Mouse (Mus musculus): Measurements from ENCODE around the gene Cpne4. TPM values are rescaled to one million over a fixed set of nuclear protein-coding genes. Genes with fewer than 3 reads are reported as not detected.

The Cpne4 gene
- polyA plus RNA-seq, 1 experiment from 2014 or later: not detected

- Histone ChIP-seq H3K9ac (ENCODE audit: low read depth, low read length) (no peak overlapping the region), H3K4me3 (ENCODE audit: low read length) (no peak overlapping the region), H3K4me2 (replicated peaks; ENCODE audit: low read depth, low read length) (no peak overlapping the region), H3K27me3 (ENCODE audit: control insufficient read depth, insufficient read depth, low read length) (no peaks in the 10 kb centered on the region), H3K27ac (ENCODE audit: low read depth, low read length) (no peak overlapping the region), H3K36me3 (ENCODE audit: control insufficient read depth, insufficient read depth, low read length) (no peaks in the 10 kb centered on the region), H3K9me3 (ENCODE audit: control insufficient read depth, low read length) (no peaks in the 10 kb centered on the region), H3K4me1 (ENCODE audit: control insufficient read depth, insufficient read depth, low read length) (no peaks in the 10 kb centered on the region)
- ATAC-seq (ENCODE audit: low FRiP score, low TSS enrichment): no peak
- WGBS: 69% methylated on average over 3 of the region's 3 CpGs
Measured at GRCm38 (mm10) chr9:104874157-104874556, 327.1 kb downstream of the Cpne4 start.

- Histone ChIP-seq H3K27me3 (ENCODE audit: control insufficient read depth, insufficient read depth, low read length) (no peaks in the 10 kb centered on the region), H3K4me2 (replicated peaks; ENCODE audit: low read depth, low read length) (no peak overlapping the region), H3K9ac (ENCODE audit: low read depth, low read length) (no peak overlapping the region), H3K9me3 (ENCODE audit: control insufficient read depth, low read length) (no peaks in the 10 kb centered on the region), H3K4me1 (ENCODE audit: control insufficient read depth, insufficient read depth, low read length) (no peaks in the 10 kb centered on the region), H3K36me3 (ENCODE audit: control insufficient read depth, insufficient read depth, low read length) (no peaks in the 10 kb centered on the region), H3K27ac (ENCODE audit: low read depth, low read length) (no peak overlapping the region), H3K4me3 (ENCODE audit: low read length) (no peak overlapping the region)
- no peak for ATAC-seq (ENCODE audit: low FRiP score, low TSS enrichment)
- WGBS: 73% methylated on average over 3 of the region's 3 CpGs
Measured at GRCm38 (mm10) chr9:104877014-104877413, 329.9 kb downstream of the Cpne4 start.

- Histone ChIP-seq H3K9me3 (ENCODE audit: control insufficient read depth, low read length) (no peaks in the 10 kb centered on the region), H3K27me3 (ENCODE audit: control insufficient read depth, insufficient read depth, low read length) (no peaks in the 10 kb centered on the region), H3K4me3 (ENCODE audit: low read length) (no peak overlapping the region), H3K4me2 (replicated peaks; ENCODE audit: low read depth, low read length) (no peak overlapping the region), H3K9ac (ENCODE audit: low read depth, low read length) (no peak overlapping the region), H3K36me3 (ENCODE audit: control insufficient read depth, insufficient read depth, low read length) (no peaks in the 10 kb centered on the region), H3K27ac (ENCODE audit: low read depth, low read length) (no peak overlapping the region), H3K4me1 (ENCODE audit: control insufficient read depth, insufficient read depth, low read length) (no peaks in the 10 kb centered on the region)
- 87% methylated on average over 6 of the region's 6 CpGs for WGBS
- ATAC-seq (ENCODE audit: low FRiP score, low TSS enrichment): no peak
Measured at GRCm38 (mm10) chr9:104878558-104878957, 331.5 kb downstream of the Cpne4 start.

- Histone ChIP-seq H3K27me3 (ENCODE audit: control insufficient read depth, insufficient read depth, low read length) (no peaks in the 10 kb centered on the region), H3K4me1 (ENCODE audit: control insufficient read depth, insufficient read depth, low read length) (no peaks in the 10 kb centered on the region), H3K4me3 (ENCODE audit: low read length) (no peak overlapping the region), H3K4me2 (replicated peaks; ENCODE audit: low read depth, low read length) (no peak overlapping the region), H3K9ac (ENCODE audit: low read depth, low read length) (no peak overlapping the region), H3K36me3 (ENCODE audit: control insufficient read depth, insufficient read depth, low read length) (no peaks in the 10 kb centered on the region), H3K27ac (ENCODE audit: low read depth, low read length) (no peak overlapping the region), H3K9me3 (ENCODE audit: control insufficient read depth, low read length) (no peaks in the 10 kb centered on the region)
- ATAC-seq (ENCODE audit: low FRiP score, low TSS enrichment): no peak
- 80% methylated on average over 3 of the region's 3 CpGs for WGBS
Measured at GRCm38 (mm10) chr9:104890517-104890916, 343.4 kb downstream of the Cpne4 start.

- Histone ChIP-seq H3K4me3 (ENCODE audit: low read length) (no peak overlapping the region), H3K27ac (ENCODE audit: low read depth, low read length) (no peak overlapping the region), H3K36me3 (ENCODE audit: control insufficient read depth, insufficient read depth, low read length) (no peaks in the 10 kb centered on the region), H3K9ac (ENCODE audit: low read depth, low read length) (no peak overlapping the region), H3K9me3 (ENCODE audit: control insufficient read depth, low read length) (no peaks in the 10 kb centered on the region), H3K27me3 (ENCODE audit: control insufficient read depth, insufficient read depth, low read length) (no peaks in the 10 kb centered on the region), H3K4me1 (ENCODE audit: control insufficient read depth, insufficient read depth, low read length) (no peaks in the 10 kb centered on the region), H3K4me2 (replicated peaks; ENCODE audit: low read depth, low read length) (no peak overlapping the region)
- 79% methylated on average over 4 of the region's 4 CpGs for WGBS
- no peak for ATAC-seq (ENCODE audit: low FRiP score, low TSS enrichment)
Measured at GRCm38 (mm10) chr9:104895360-104895759, 348.3 kb downstream of the Cpne4 start.

GRCm38 (mm10) chr9:104901118-104901517 is 354.0 kb downstream of the Cpne4 start:
- H3K27me3 ChIP-seq (ENCODE audit: control insufficient read depth, insufficient read depth, low read length): no peaks in the 10 kb centered on the region
- no peak overlapping the region for H3K27ac ChIP-seq (ENCODE audit: low read depth, low read length)
- ATAC-seq (ENCODE audit: low FRiP score, low TSS enrichment): peak; percentile 69; the same call in 1 of the 2 replicates
- H3K9me3 ChIP-seq (ENCODE audit: control insufficient read depth, low read length): no peaks in the 10 kb centered on the region
- H3K36me3 ChIP-seq (ENCODE audit: control insufficient read depth, insufficient read depth, low read length): no peaks in the 10 kb centered on the region
- 50% methylated on average over 6 of the region's 6 CpGs for WGBS
- H3K4me3 ChIP-seq (ENCODE audit: low read length): no peak overlapping the region
- H3K4me2 ChIP-seq (replicated peaks; ENCODE audit: low read depth, low read length): no peak overlapping the region
- H3K9ac ChIP-seq (ENCODE audit: low read depth, low read length): no peak overlapping the region
- H3K4me1 ChIP-seq (ENCODE audit: control insufficient read depth, insufficient read depth, low read length): no peaks in the 10 kb centered on the region

GRCm38 (mm10) chr9:104901827-104902226 is 354.7 kb downstream of the Cpne4 start:
- Histone ChIP-seq H3K4me2 (replicated peaks; ENCODE audit: low read depth, low read length) (no peak overlapping the region), H3K4me1 (ENCODE audit: control insufficient read depth, insufficient read depth, low read length) (no peaks in the 10 kb centered on the region), H3K27me3 (ENCODE audit: control insufficient read depth, insufficient read depth, low read length) (no peaks in the 10 kb centered on the region), H3K36me3 (ENCODE audit: control insufficient read depth, insufficient read depth, low read length) (no peaks in the 10 kb centered on the region), H3K9ac (ENCODE audit: low read depth, low read length) (no peak overlapping the region), H3K4me3 (ENCODE audit: low read length) (no peak overlapping the region), H3K27ac (ENCODE audit: low read depth, low read length) (no peak overlapping the region), H3K9me3 (ENCODE audit: control insufficient read depth, low read length) (no peaks in the 10 kb centered on the region)
- WGBS: 47% methylated on average over 2 of the region's 2 CpGs
- no peak for ATAC-seq (ENCODE audit: low FRiP score, low TSS enrichment)

- H3K9ac ChIP-seq (ENCODE audit: low read depth, low read length): no peak overlapping the region
- H3K4me2 ChIP-seq (replicated peaks; ENCODE audit: low read depth, low read length): no peak overlapping the region
- no peak for ATAC-seq (ENCODE audit: low FRiP score, low TSS enrichment)
- WGBS: 36% methylated on average over 2 of the region's 2 CpGs
- H3K4me1 ChIP-seq (ENCODE audit: control insufficient read depth, insufficient read depth, low read length): no peaks in the 10 kb centered on the region
- H3K9me3 ChIP-seq (ENCODE audit: control insufficient read depth, low read length): no peaks in the 10 kb centered on the region
- H3K36me3 ChIP-seq (ENCODE audit: control insufficient read depth, insufficient read depth, low read length): no peaks in the 10 kb centered on the region
- no peaks in the 10 kb centered on the region for H3K27me3 ChIP-seq (ENCODE audit: control insufficient read depth, insufficient read depth, low read length)
- H3K27ac ChIP-seq (ENCODE audit: low read depth, low read length): no peak overlapping the region
- no peak overlapping the region for H3K4me3 ChIP-seq (ENCODE audit: low read length)
Measured at GRCm38 (mm10) chr9:104912686-104913085, 365.6 kb downstream of the Cpne4 start.

- no peaks in the 10 kb centered on the region for H3K36me3 ChIP-seq (ENCODE audit: control insufficient read depth, insufficient read depth, low read length)
- 80% methylated on average over 2 of the region's 2 CpGs for WGBS
- no peak for ATAC-seq (ENCODE audit: low FRiP score, low TSS enrichment)
Measured at GRCm38 (mm10) chr9:104913327-104913726, 366.2 kb downstream of the Cpne4 start.

GRCm38 (mm10) chr9:104921197-104921596 is 374.1 kb downstream of the Cpne4 start:
- no peaks in the 10 kb centered on the region for H3K4me1 ChIP-seq (ENCODE audit: control insufficient read depth, insufficient read depth, low read length)
- no peak for ATAC-seq (ENCODE audit: low FRiP score, low TSS enrichment)
- H3K27ac ChIP-seq (ENCODE audit: low read depth, low read length): no peak overlapping the region
- no peak overlapping the region for H3K4me2 ChIP-seq (replicated peaks; ENCODE audit: low read depth, low read length)
- H3K4me3 ChIP-seq (ENCODE audit: low read length): no peak overlapping the region
- H3K27me3 ChIP-seq (ENCODE audit: control insufficient read depth, insufficient read depth, low read length): no peaks in the 10 kb centered on the region
- 82% methylated on average over 4 of the region's 4 CpGs for WGBS
- no peak overlapping the region for H3K9ac ChIP-seq (ENCODE audit: low read depth, low read length)
- no peaks in the 10 kb centered on the region for H3K36me3 ChIP-seq (ENCODE audit: control insufficient read depth, insufficient read depth, low read length)
- no peaks in the 10 kb centered on the region for H3K9me3 ChIP-seq (ENCODE audit: control insufficient read depth, low read length)

More at GRCm38 (mm10) chr9:104913327-104913726, 366.2 kb downstream of the Cpne4 start:
- no peaks in the 10 kb centered on the region for H3K9me3 ChIP-seq (ENCODE audit: control insufficient read depth, low read length)
- H3K4me1 ChIP-seq (ENCODE audit: control insufficient read depth, insufficient read depth, low read length): no peaks in the 10 kb centered on the region
- H3K4me2 ChIP-seq (replicated peaks; ENCODE audit: low read depth, low read length): no peak overlapping the region
- no peaks in the 10 kb centered on the region for H3K27me3 ChIP-seq (ENCODE audit: control insufficient read depth, insufficient read depth, low read length)
- no peak overlapping the region for H3K4me3 ChIP-seq (ENCODE audit: low read length)
- H3K27ac ChIP-seq (ENCODE audit: low read depth, low read length): no peak overlapping the region
- H3K9ac ChIP-seq (ENCODE audit: low read depth, low read length): no peak overlapping the region

All from kidney, embryonic 14.5 days (tissue).